Mouse (Mus musculus) embryonic facial prominence, embryonic 12.5 days (tissue): Measurements from ENCODE around the gene Srsf3. TPM values are rescaled to one million over a fixed set of nuclear protein-coding genes. Genes with fewer than 3 reads are reported as not detected.

Experiments
- ATAC-seq: fragments of 200-750 bp; cut with Nextera tagmentation; 2 replicates; pipeline ENCODE4 v1.8.0; 2017; ENCODE audit not compliant: insufficient number of reproducible peaks, insufficient read depth, low FRiP score, low TSS enrichment
- H3K27ac ChIP-seq: fragments of 300-500 bp; sonication (generic); 2 replicates; pipeline ENCODE4 v1.5.1; 2016; ENCODE audit warnings: mild to moderate bottlenecking
- H3K27me3 ChIP-seq: fragments of 300-500 bp; sonication (generic); 2 replicates; pipeline ENCODE4 v1.6.1; 2016; ENCODE audit warnings: mild to moderate bottlenecking, moderate library complexity
- H3K36me3 ChIP-seq: fragments of 300-500 bp; sonication (generic); 2 replicates; pipeline ENCODE4 v1.6.1; 2016; ENCODE audit warnings: mild to moderate bottlenecking
- H3K4me1 ChIP-seq: fragments of 300-500 bp; sonication (generic); 2 replicates; pipeline ENCODE4 v1.6.1; 2016
- H3K4me2 ChIP-seq: fragments of 300-500 bp; sonication (generic); replicated peaks from 2 replicates; pipeline ENCODE4 v1.6.1; 2016; ENCODE audit warnings: mild to moderate bottlenecking, moderate library complexity
- H3K4me3 ChIP-seq: fragments of 300-500 bp; sonication (generic); 2 replicates; pipeline ENCODE4 v1.5.1; 2016; ENCODE audit warnings: mild to moderate bottlenecking
- H3K9ac ChIP-seq: fragments of 300-500 bp; sonication (generic); 2 replicates; pipeline ENCODE4 v1.6.1; 2016; ENCODE audit warnings: mild to moderate bottlenecking, moderate library complexity
- H3K9me3 ChIP-seq: fragments of 300-500 bp; sonication (generic); 2 replicates; pipeline ENCODE4 v1.6.1; 2016; ENCODE audit warnings: mild to moderate bottlenecking, moderate library complexity
- WGBS: fragments of 180-500 bp; shearing (Covaris S2); methylation state at CpG from one replicate; pipeline ENCODE4 v1.1.7; 2016; 5-methylcytosine and 5-hydroxymethylcytosine counted together
- polyA plus RNA-seq: library from polyadenylated mRNA; unstranded; fragments of >200 nt; fragmentation: Nextera tagmentation; extraction: Ambion mirVana; gene quantifications from 2 replicates; pipeline ENCODE4 v1.2.1, GENCODE M21; 2016

Srsf3 gene
- polyA plus RNA-seq, 1 experiment from 2014 or later = 750 TPM

DNA sequence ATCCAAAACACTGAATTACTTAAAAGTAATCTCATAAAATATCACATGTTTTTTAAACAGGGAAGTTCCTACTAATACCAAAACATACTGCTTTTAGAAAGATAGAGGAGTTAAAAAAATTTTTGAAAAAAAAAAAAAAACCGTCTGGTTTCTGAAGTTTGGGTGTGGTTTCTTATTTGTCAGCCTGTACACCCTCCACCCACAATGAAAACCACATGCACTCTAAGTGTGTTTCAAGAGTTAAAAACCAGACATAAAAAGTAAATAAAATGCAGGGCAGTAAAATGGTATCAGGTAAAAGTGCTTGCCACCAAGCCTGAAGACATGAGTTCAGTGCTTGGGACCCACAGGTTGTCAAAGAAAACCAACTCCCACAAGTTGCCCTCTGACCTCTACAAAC lies 28.7 kb upstream of the Srsf3 start:
- Histone ChIP-seq H3K9me3 (no peaks in the 10 kb centered on the region), H3K4me3 (no peak overlapping the region), H3K4me2 (no peak overlapping the region), H3K36me3 (peaks cover 23% of the 10 kb centered on the region), H3K9ac (no peak overlapping the region), H3K4me1 (peaks cover 14% of the 10 kb centered on the region; the same call in 1 of the 2 replicates), H3K27ac (no peak overlapping the region), H3K27me3 (no peaks in the 10 kb centered on the region)
- WGBS = 50% methylated on average over 1 of the region's 1 CpGs
- no peak for ATAC-seq

DNA sequence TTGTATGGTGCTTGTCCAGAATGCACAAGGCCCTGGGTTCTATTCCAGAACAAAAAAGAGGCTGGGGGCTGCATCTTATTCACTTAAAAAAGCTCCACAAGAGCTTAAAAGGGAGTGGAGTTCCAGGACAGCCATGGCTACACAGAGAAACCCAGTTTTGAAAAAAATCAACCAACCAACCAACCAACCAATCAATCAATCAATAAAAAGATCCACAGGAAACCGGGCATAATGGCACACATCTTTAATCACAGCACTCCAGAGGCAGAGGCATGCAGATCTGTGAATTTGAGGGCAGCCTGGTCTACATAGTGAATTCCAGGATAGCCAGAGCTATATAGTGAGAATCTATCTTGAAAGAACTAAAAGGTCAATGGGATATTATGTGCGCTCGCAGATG lies 27.4 kb upstream of the Srsf3 start:
- Histone ChIP-seq H3K4me3 (no peak overlapping the region), H3K27ac (no peak overlapping the region), H3K4me2 (no peak overlapping the region), H3K27me3 (no peaks in the 10 kb centered on the region), H3K4me1 (peaks cover 14% of the 10 kb centered on the region; the same call in 1 of the 2 replicates), H3K9me3 (no peaks in the 10 kb centered on the region), H3K36me3 (peaks cover 11% of the 10 kb centered on the region), H3K9ac (no peak overlapping the region)
- 95% methylated on average over 3 of the region's 3 CpGs for WGBS
- no peak for ATAC-seq

DNA sequence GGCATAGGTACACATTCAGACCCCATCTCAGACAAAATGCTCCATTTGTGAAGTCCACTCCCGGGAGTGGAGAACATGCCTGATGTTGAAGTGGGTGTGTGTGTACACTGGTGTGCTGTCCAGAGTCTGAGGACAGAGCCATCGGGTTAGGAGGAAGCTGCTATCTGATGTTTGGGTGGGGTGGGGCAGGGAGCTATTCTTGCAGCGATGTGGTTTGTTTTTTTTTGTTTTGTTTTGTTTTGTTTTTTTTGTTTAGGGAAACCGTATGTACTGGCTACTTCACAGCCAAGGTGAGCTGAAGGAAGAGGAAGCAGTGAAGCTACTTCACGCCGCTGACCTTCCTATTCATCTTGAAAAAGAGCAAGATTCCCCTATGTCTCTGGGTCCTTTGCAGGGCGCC lies 25.6 kb upstream of the Srsf3 start:
- Histone ChIP-seq H3K4me1 (peaks cover 14% of the 10 kb centered on the region; the same call in 1 of the 2 replicates), H3K9ac (peak overlapping the region; percentile 97), H3K4me2 (peak overlapping the region; percentile 76), H3K4me3 (peak overlapping the region; percentile 100), H3K9me3 (no peaks in the 10 kb centered on the region), H3K27ac (peak overlapping the region; percentile 92; the same call in 1 of the 2 replicates), H3K36me3 (no peaks in the 10 kb centered on the region), H3K27me3 (no peaks in the 10 kb centered on the region)
- WGBS = 8% methylated on average over 7 of the region's 7 CpGs
- ATAC-seq = no peak

DNA sequence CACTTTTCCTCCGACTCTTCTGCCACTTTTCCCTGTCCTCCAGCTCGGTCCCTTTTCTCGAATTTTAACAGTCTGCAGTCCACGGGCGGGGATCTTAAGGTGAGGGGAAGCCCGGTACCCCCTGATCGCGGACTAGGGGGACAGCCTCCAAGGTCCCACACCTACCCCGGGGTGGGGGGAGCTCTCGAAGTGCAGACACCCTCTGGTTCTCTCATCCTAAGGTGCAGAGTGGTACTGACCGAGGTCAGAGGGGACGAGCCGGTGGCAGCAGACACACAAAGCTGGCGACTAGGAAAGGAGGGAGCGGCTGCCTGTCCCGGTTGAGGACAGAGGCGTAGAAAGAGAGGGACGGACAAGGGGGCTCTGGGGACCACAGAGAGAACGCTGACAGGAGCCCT lies 25.2 kb upstream of the Srsf3 start:
- Histone ChIP-seq H3K9ac (peak overlapping the region; percentile 97), H3K27ac (peak overlapping the region; percentile 92), H3K36me3 (no peaks in the 10 kb centered on the region), H3K4me2 (peak overlapping the region; percentile 76), H3K4me1 (peaks cover 14% of the 10 kb centered on the region; the same call in 1 of the 2 replicates), H3K9me3 (no peaks in the 10 kb centered on the region), H3K4me3 (peak overlapping the region; percentile 100), H3K27me3 (no peaks in the 10 kb centered on the region)
- under 1% methylated on average over 19 of the region's 19 CpGs for WGBS
- ATAC-seq = no peak

DNA sequence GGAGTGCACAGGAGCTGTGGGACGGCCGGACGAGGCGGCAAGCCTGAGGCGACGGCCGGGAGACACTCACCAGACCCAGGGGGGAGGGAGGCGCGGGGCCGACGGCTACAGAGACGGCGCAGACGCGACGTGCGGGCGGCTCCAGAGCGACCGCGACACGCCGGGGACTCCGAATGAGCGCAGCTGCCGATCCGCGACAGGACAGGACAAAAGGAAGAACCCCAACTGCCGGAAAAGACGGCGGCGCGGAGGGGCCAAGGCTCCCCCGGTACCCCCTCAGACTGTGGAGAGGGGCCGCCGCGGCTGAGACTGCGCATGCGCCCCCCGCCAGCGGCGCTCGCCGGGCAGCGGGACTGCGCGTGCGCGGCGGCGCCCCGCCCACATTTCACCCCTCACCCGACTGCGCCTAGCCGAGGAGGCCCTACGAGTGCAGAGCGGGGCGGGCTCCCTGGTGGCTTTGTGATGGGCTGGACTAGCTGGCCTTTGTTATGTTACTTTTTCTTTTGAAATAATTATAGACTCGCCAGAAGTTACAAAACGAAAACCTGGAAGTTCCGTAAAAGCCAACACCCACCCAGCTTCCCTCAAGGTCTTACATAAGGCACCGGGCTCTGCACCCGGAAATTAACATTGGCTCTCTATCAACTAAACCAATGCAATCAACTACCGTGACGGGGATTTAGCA lies 24.6 kb upstream of the Srsf3 start, which contains the start of gene Stk38:
Stk38 (minus strand) TSS at position 355 of the 685 bp plus-strand sequence.
- WGBS = under 1% methylated on average over 65 of the region's 65 CpGs
- H3K9ac ChIP-seq = peak within 1 kb of the TSS; percentile 97
- H3K4me3 ChIP-seq = peak within 1 kb of the TSS; percentile 100
- H3K4me2 ChIP-seq = peak within 1 kb of the TSS; percentile 76
- H3K27me3 ChIP-seq = no peaks in the 10 kb centered on the region
- peak; percentile 88 for ATAC-seq
- peaks cover 14% of the 10 kb centered on the region; the same call in 1 of the 2 replicates for H3K4me1 ChIP-seq
- H3K36me3 ChIP-seq = no peaks in the 10 kb centered on the region
- H3K9me3 ChIP-seq = no peaks in the 10 kb centered on the region
- H3K27ac ChIP-seq = peak within 1 kb of the TSS; percentile 92

DNA sequence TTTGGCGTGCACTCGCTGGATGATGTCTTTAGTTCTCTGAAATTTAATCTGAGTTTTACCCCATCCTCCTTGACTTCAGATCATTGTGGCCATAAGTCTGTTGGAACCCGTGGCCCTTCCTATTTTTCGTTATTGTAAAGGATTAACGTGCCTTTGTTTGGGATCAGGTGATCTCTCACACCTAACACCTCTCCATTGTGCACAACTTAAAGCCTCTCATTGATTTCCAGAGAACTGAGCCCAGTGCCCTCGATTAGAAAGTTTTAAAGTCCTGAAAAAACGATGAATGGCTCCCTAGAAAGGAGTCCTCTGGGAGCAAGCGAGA lies 24.1 kb upstream of the Srsf3 start:
- Histone ChIP-seq H3K4me3 (peak overlapping the region; percentile 100), H3K4me2 (peak overlapping the region; percentile 76), H3K9me3 (no peaks in the 10 kb centered on the region), H3K27ac (peak overlapping the region; percentile 92), H3K4me1 (peaks cover 14% of the 10 kb centered on the region; the same call in 1 of the 2 replicates), H3K36me3 (no peaks in the 10 kb centered on the region), H3K9ac (0 out of 2 replicates have a peak overlapping the region, but pooled peaks have one; percentile 97), H3K27me3 (no peaks in the 10 kb centered on the region)
- WGBS = 13% methylated on average over 8 of the region's 8 CpGs
- no peak for ATAC-seq

DNA sequence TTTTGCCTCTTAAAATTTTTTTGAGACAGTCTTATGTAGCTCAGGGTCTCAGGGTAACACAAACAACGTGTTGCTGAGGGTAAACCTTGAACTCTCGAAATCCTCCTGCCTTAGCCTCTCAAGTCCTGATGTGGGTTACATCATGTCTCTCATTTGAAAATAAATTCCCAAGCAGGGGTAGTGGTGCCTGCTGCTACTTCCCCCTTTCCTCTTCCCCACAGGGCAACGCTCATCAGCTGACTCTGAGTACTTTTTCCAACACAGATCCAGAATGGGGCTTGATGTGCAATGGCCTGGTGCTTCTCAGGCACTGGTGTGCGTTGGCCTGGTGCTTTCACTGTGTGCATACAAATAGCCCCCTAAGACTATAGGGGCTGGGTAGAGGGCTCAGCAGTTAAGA lies 23.2 kb upstream of the Srsf3 start:
- Histone ChIP-seq H3K36me3 (no peaks in the 10 kb centered on the region), H3K27ac (no peak overlapping the region), H3K9ac (no peak overlapping the region), H3K4me3 (no peak overlapping the region), H3K4me2 (no peak overlapping the region), H3K4me1 (peaks cover 14% of the 10 kb centered on the region; the same call in 1 of the 2 replicates), H3K27me3 (no peaks in the 10 kb centered on the region), H3K9me3 (no peaks in the 10 kb centered on the region)
- 83% methylated on average over 4 of the region's 4 CpGs for WGBS
- no peak for ATAC-seq

DNA sequence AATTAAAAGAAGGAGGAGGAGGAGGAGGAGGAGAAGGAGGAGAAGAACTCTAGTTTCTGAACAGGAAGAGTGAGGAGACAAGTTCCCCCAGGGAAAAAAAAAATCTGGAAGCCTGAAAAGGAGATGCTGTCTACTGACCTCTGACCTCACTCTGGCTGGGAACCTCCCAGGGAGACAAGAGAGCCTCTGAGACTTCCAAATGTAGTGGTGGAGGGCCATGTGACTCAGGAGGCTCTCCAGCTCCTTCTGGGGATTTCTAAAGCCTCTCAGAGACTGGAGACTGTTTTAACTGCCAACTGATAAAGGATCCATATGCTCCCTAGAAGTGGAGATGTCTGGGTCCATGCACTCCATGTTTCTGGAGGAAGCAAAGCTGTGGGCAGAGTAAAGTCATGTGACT lies 18.2 kb upstream of the Srsf3 start:
- Histone ChIP-seq H3K9ac (no peak overlapping the region), H3K4me3 (no peak overlapping the region), H3K27ac (no peak overlapping the region), H3K4me2 (no peak overlapping the region), H3K27me3 (no peaks in the 10 kb centered on the region), H3K36me3 (no peaks in the 10 kb centered on the region), H3K9me3 (no peaks in the 10 kb centered on the region), H3K4me1 (peaks cover 1% of the 10 kb centered on the region; the same call in 1 of the 2 replicates)
- ATAC-seq = no peak

DNA sequence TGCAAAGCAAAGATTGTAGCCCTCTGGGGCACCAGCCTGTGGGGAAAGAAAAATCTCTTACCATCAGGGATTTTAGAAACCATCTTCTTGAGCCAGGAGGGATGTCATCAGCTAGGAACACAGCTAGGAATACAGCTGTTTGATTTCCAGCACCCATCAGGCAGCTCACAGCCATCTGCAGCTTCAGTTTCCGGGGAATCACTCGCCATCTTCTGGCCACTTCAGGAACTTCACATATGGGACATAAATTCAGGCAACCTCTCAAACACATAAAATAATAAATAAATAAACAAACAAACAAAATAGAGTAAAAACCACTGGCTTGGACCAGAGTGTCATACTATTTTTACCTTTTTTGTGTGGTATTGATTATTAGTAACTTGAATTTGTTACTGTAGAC lies 16.8 kb upstream of the Srsf3 start:
- WGBS = 14% methylated on average over 2 of the region's 2 CpGs
- no peak for ATAC-seq

DNA sequence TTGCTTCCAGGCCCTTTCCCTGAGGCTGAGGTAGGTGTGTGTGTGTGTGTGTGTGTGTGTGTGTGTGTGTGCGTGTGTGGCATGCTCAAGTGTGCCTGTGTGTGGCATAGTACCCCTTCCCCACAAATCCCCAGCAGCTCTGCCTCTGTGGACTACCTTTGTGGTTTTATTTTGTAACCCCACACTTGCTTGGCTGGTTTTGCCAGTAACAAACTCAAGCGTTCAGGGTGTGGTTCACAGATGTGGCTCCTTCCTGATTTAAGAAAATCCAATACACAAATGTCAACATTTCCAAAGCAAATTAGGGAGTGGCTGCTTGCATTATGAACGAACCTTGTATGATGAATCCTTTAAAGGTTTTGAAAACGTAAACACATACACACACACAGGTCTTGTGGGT lies 15.7 kb upstream of the Srsf3 start:
- H3K4me2 ChIP-seq = no peak overlapping the region
- no peaks in the 10 kb centered on the region for H3K36me3 ChIP-seq
- WGBS = 86% methylated on average over 4 of the region's 4 CpGs
- no peak overlapping the region for H3K27ac ChIP-seq
- no peak overlapping the region for H3K4me3 ChIP-seq
- ATAC-seq = no peak
- peaks cover 5% of the 10 kb centered on the region; the same call in 1 of the 2 replicates for H3K4me1 ChIP-seq
- H3K9me3 ChIP-seq = no peaks in the 10 kb centered on the region
- no peak overlapping the region for H3K9ac ChIP-seq
- H3K27me3 ChIP-seq = no peaks in the 10 kb centered on the region

More for the DNA sequence above, 16.8 kb upstream of the Srsf3 start:
- Histone ChIP-seq H3K4me1 (peaks cover 5% of the 10 kb centered on the region; the same call in 1 of the 2 replicates), H3K4me2 (no peak overlapping the region), H3K27me3 (no peaks in the 10 kb centered on the region), H3K36me3 (no peaks in the 10 kb centered on the region), H3K9ac (no peak overlapping the region), H3K9me3 (no peaks in the 10 kb centered on the region), H3K27ac (no peak overlapping the region), H3K4me3 (no peak overlapping the region)

DNA sequence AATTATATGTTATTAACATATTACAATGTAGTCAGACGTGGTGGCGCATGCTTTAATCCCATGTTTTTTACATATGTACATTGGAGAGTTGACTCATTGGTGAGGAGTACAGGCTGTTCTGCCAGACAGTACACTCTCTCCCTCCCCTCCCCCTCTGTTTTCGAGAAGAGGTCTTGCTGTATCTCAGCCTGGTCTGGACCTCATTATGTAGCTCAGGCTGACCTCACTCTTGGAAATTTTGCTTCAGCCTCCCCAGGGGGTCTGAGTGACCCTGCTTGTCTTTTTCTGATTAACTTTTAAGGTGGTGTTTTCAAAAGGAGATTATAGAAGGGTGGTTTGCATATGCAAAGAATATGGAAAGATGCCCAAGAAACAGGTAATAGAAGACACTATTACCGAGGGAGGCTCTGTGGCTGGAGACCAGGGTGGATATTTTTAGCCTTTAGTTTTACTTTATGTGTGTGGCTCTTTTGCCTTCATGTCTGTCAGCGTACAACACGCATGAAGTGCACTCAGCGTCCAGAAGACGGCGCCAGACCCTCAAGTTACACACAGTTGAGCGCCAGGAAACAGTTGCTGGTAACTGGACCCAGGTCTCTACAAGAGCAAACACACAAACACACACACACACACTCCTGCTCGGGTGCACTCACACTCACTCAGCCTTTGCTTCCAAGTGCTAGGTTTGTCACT lies 14.0 kb upstream of the Srsf3 start:
- Histone ChIP-seq H3K36me3 (no peaks in the 10 kb centered on the region), H3K4me3 (no peak overlapping the region), H3K9ac (no peak overlapping the region), H3K4me1 (peaks cover 5% of the 10 kb centered on the region; the same call in 1 of the 2 replicates), H3K27me3 (no peaks in the 10 kb centered on the region), H3K9me3 (no peaks in the 10 kb centered on the region), H3K4me2 (no peak overlapping the region), H3K27ac (no peak overlapping the region)
- no peak for ATAC-seq
- WGBS = 30% methylated on average over 11 of the region's 11 CpGs

DNA sequence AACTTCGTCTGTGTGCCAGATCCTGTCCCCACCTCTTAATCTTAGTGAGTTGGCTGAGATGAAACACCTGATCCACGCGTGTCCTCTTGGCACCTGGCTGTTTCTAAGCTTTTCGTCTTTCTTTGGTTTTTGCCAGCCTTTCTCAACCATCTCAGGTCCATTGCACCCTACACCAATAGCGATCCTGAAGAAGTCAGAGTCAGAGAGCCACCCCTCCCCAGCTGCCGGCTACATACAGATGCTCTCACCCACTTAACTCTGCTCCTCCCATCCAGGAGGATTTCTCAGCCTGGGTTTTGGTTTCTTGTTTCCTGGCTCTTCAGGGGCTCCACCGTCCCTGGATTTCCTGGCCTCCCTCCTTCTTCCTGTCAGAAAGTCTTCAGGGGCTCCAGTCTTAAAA lies 13.0 kb upstream of the Srsf3 start:
- Histone ChIP-seq H3K27me3 (0 out of 2 replicates have a peak, but pooled peaks cover 4% of the 10 kb centered on the region), H3K9ac (no peak overlapping the region), H3K4me2 (no peak overlapping the region), H3K4me3 (no peak overlapping the region), H3K4me1 (peaks cover 8% of the 10 kb centered on the region), H3K27ac (peak overlapping the region; percentile 18; the same call in 1 of the 2 replicates), H3K9me3 (no peaks in the 10 kb centered on the region), H3K36me3 (no peaks in the 10 kb centered on the region)
- 65% methylated on average over 7 of the region's 7 CpGs for WGBS
- no peak for ATAC-seq
